Mouse (Mus musculus) myocyte (in vitro differentiated cells): ENCODE measurements around the gene Pomgnt2.

Source experiments
- CEBPB ChIP-seq: IDR thresholded peaks from 2 replicates; pipeline ENCODE4 v1.6.1; 2011; ENCODE audit warnings: mild to moderate bottlenecking, moderate library complexity; ENCODE audit not compliant: poor library complexity, insufficient read depth, severe bottlenecking
- MAX ChIP-seq: IDR thresholded peaks from one replicate; pipeline ENCODE4 v1.6.1; 2011; ENCODE audit warnings: low read depth, mild to moderate bottlenecking, control low read depth
- MYOG ChIP-seq, 3 experiments: IDR thresholded peaks; one replicate each; pipeline ENCODE4 v1.6.1; 2011; ENCODE audit warnings: control low read depth in 2 of 3, low read depth in 2 of 3, mild to moderate bottlenecking in 2 of 3; ENCODE audit not compliant: insufficient read length in 2 of 3, control insufficient read depth in 1 of 3, insufficient read depth in 1 of 3
- POLR2A ChIP-seq: IDR thresholded peaks from one replicate; pipeline ENCODE4 v1.6.1; 2011; ENCODE audit warnings: low read depth, mild to moderate bottlenecking, control low read depth, moderate library complexity; ENCODE audit not compliant: insufficient read length
- POLR2AphosphoS2 ChIP-seq: IDR thresholded peaks from one replicate; pipeline ENCODE4 v1.6.1; 2011; ENCODE audit warnings: low read depth, control low read depth; ENCODE audit not compliant: insufficient read length
- TCF12 ChIP-seq: IDR thresholded peaks from one replicate; pipeline ENCODE4 v1.6.1; 2011; ENCODE audit warnings: mild to moderate bottlenecking, control low read depth; ENCODE audit not compliant: poor library complexity, insufficient read depth, severe bottlenecking
- TCF3 ChIP-seq: IDR thresholded peaks from one replicate; pipeline ENCODE4 v1.6.1; 2011; ENCODE audit warnings: low read depth, control low read depth; ENCODE audit not compliant: insufficient read length
- USF1 ChIP-seq: IDR thresholded peaks from one replicate; pipeline ENCODE4 v1.6.1; 2011; ENCODE audit warnings: low read depth, mild to moderate bottlenecking, control low read depth, moderate library complexity

DNA sequence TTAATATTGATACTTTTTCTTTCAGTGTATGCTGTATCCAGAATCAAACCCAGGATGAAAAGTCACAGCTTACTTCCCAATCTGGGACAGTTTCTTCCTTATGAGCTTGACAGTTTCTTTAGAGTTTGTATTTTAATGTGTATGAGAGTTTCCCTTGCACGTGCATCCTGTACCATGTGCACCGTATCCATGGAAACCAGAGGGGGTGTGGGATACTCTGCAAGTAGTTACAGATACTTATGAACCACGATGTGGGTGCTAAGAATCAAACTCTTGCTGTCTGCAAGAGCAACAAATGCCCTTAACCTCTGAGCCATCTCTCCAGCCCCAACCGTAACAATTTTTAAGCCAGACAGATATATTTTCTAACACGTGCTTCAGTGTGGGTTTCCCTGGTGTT lies 5.9 kb downstream of the Pomgnt2 start:
- TF ChIP-seq USF1 (no peak), TCF3 (no peak), POLR2AphosphoS2 (no peak), POLR2A (no peak), MAX (no peak), MYOG (IDR thresholded peaks at IDR 0.05; ENCODE audit: control insufficient read depth in 1 of 3, insufficient read depth in 1 of 3, insufficient read length in 2 of 3, low read depth in 2 of 3) (no peak), TCF12 (no peak), CEBPB (no peak)
